Mouse (Mus musculus) central nervous system, embryonic 18 days (tissue): ENCODE results near the gene Ptpra. TPM values are rescaled to one million over a fixed set of nuclear protein-coding genes. Genes with fewer than 3 reads are reported as not detected.

Experiments
- polyA plus RNA-seq: library from polyadenylated mRNA; depleted of rRNA; stranded (reverse); fragments of >200 nt; gene quantifications from 2 replicates; pipeline ENCODE4 v1.2.3, GENCODE M21; 2012; rRNA removed

Ptpra gene
- 154 and 156 TPM in 2 replicates for polyA plus RNA-seq

GRCm38 (mm10) chr2:130449794-130450433, at the start of gene Ptpra:
Ptpra (plus strand) TSS chr2:130450278.

GRCm38 (mm10) chr2:130404939-130405338, 45.1 kb upstream of the Ptpra start, which contains the start of the genes Gm28372 and 1700020A23Rik:
Gm28372 (plus strand) TSS chr2:130405239.
1700020A23Rik (plus strand) TSS chr2:130405259.

GRCm38 (mm10) chr2:130406178-130406577, 43.9 kb upstream of the Ptpra start, which contains the start of gene Tmem239:
Tmem239 (plus strand) TSS chr2:130406478.

GRCm38 (mm10) chr2:130424126-130424853, 25.8 kb upstream of the Ptpra start, which contains the start of the genes Vps16 and Pced1a:
Vps16 (plus strand) TSS chr2:130424339.
Pced1a (minus strand) TSS chr2:130424701.

GRCm38 (mm10) chr2:130563212-130564055, 113.4 kb downstream of the Ptpra start, which contains the start of gene Mrps26:
Mrps26 (plus strand) TSS chr2:130563742.

GRCm38 (mm10) chr2:130575873-130576272, 125.8 kb downstream of the Ptpra start, which contains the start of gene Oxt:
Oxt (plus strand) TSS chr2:130576173.

GRCm38 (mm10) chr2:130582552-130582951, 132.5 kb downstream of the Ptpra start, which contains the start of gene Avp:
Avp (minus strand) TSS chr2:130582554.

Other genes starting within 250 kb of the Ptpra start
- gene Nop56, start 175.8 kb upstream of the Ptpra start, polyA plus RNA-seq, result 237 and 256 TPM in 2 replicates
- 214 and 232 TPM in 2 replicates for gene Idh3b, start 165.7 kb upstream of the Ptpra start, polyA plus RNA-seq
- gene Ebf4, start 155.1 kb upstream of the Ptpra start, polyA plus RNA-seq, result 22.2 and 23.8 TPM in 2 replicates
- 18.4 and 21.4 TPM in 2 replicates for gene Cpxm1, start 52.7 kb upstream of the Ptpra start, polyA plus RNA-seq
- 0.03 TPM in 1 of 2 replicates, not detected in the other for gene Gm28372, start 45.0 kb upstream of the Ptpra start, polyA plus RNA-seq
- not detected in 2 replicates for gene 1700020A23Rik, start 45.0 kb upstream of the Ptpra start, polyA plus RNA-seq
- gene Tmem239, start 43.8 kb upstream of the Ptpra start, polyA plus RNA-seq, result not detected in 2 replicates
- 139 TPM in 2 replicates for gene Vps16, start 25.9 kb upstream of the Ptpra start, polyA plus RNA-seq
- gene Pced1a, start 25.6 kb upstream of the Ptpra start, polyA plus RNA-seq, result 28.2 and 29.6 TPM in 2 replicates
- 76.3 and 83.1 TPM in 2 replicates for gene Mrps26, start 113.5 kb downstream of the Ptpra start, polyA plus RNA-seq
- gene Oxt, start 125.9 kb downstream of the Ptpra start, polyA plus RNA-seq, result 4.0 and 4.2 TPM in 2 replicates
- 40.9 and 60.2 TPM in 2 replicates for gene Avp, start 132.3 kb downstream of the Ptpra start, polyA plus RNA-seq
- 4.5 and 4.9 TPM in 2 replicates for gene Fastkd5, start 179.7 kb downstream of the Ptpra start, polyA plus RNA-seq
- 8.1 and 8.2 TPM in 2 replicates for gene Ubox5, start 179.8 kb downstream of the Ptpra start, polyA plus RNA-seq
- gene Lzts3, start 192.5 kb downstream of the Ptpra start, polyA plus RNA-seq, result 38.5 and 38.8 TPM in 2 replicates
- 56.4 and 63.3 TPM in 2 replicates for gene Ddrgk1, start 214.4 kb downstream of the Ptpra start, polyA plus RNA-seq
- gene Itpa, start 217.3 kb downstream of the Ptpra start, polyA plus RNA-seq, result 96.6 and 106 TPM in 2 replicates
- 1.0 and 1.1 TPM in 2 replicates for gene Slc4a11, start 247.2 kb downstream of the Ptpra start, polyA plus RNA-seq